Mouse (Mus musculus): ENCODE data around the gene Gpalpp1. TPM values are rescaled to one million over a fixed set of nuclear protein-coding genes. Genes with fewer than 3 reads are reported as not detected.
A peak's percentile ranks its signal among the peaks of the same experiment; 100 is the strongest.

The Gpalpp1 gene
- polyA plus RNA-seq, 1 experiment: 1.1 TPM

DNA sequence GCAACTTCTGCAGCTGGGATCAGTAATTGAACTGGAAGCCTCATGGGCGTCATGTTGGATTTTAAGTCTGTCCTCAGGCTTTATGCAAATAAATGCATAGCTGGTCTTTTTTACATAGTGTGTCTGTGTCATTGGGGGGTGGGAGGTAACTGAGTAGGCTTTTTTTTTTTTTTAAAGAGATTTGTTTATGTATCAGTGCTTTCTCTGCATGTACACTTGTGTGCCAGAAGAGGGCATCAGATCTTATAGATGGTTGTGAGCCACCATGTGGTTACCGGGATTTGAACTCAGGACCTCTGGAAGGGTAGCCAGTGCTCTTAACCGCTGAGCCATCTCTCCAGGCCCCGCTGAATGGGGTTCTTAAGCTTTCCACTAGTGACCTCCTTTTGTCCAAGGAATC lies 24.4 kb upstream of the Gpalpp1 start:
- H3K27me3 ChIP-seq (ENCODE audit: control insufficient read depth, insufficient read depth, low read length): no peaks in the 10 kb centered on the region
- TF ChIP-seq CTCF (IDR thresholded peaks at IDR 0.05; ENCODE audit: extremely low read depth, insufficient read length, insufficient replicate concordance, low read depth, low read length) (no peak), POLR2A (IDR thresholded peaks at IDR 0.05; ENCODE audit: low read depth, low read length) (no peak)
- H3K27ac ChIP-seq (ENCODE audit: insufficient read depth, low read depth, low read length): no peak overlapping the region
- peaks cover 45% of the 10 kb centered on the region for H3K36me3 ChIP-seq (ENCODE audit: control insufficient read depth, insufficient read depth, low read length)
- WGBS: 97% methylated on average over 4 of the region's 4 CpGs
- H3K4me1 ChIP-seq (ENCODE audit: control insufficient read depth, insufficient read depth, insufficient read length, low read length): no peaks in the 10 kb centered on the region
- no peak overlapping the region for H3K4me3 ChIP-seq (ENCODE audit: low read depth, low read length)

DNA sequence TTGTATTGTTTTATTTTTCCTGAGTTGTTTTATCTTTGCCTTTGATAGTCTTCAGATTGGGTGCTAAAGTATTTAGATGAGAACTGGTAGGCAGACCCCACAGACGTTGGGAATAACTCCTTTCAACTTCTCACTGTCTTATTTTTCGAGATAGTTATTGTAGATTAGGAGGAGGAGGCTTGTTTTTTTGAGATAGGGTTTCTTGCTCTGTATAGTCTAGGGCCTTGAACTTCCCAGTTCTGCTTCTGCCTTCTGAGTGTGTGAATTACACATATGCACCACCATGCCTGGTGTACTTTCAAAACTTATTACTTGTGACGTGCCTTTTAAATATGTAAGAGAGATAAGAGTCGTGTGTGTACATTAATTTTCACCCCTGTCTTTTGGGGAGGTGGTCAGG lies 17.6 kb upstream of the Gpalpp1 start:
- no peak for TF ChIP-seq POLR2A (IDR thresholded peaks at IDR 0.05; ENCODE audit: low read depth, low read length)
- no peak for TF ChIP-seq CTCF (IDR thresholded peaks at IDR 0.05; ENCODE audit: extremely low read depth, insufficient read length, insufficient replicate concordance, low read depth, low read length)

DNA sequence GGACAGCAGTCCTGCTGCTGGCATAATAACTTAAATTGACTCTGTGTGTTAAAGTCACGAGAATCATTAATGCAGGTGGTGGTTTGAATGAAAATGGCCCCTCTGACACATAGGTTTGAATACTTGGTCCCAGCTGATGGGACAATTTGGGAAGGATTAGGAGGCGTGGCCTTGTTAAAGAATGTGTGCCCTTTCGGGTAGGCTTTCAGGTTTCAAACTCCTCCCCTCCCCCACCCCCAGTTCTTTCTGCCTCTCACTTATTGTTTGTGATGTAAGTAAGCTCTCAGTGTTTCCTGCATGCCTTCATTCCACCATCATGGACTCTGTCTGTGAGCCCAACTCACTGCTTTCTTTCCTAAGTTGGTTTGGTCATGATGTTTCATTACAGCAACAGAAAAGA lies 16.8 kb upstream of the Gpalpp1 start:
- no peak for TF ChIP-seq CTCF (IDR thresholded peaks at IDR 0.05; ENCODE audit: extremely low read depth, insufficient read length, insufficient replicate concordance, low read depth, low read length)
- no peak for TF ChIP-seq POLR2A (IDR thresholded peaks at IDR 0.05; ENCODE audit: low read depth, low read length)
- no peak overlapping the region for H3K4me3 ChIP-seq (ENCODE audit: low read depth, low read length)
- no peaks in the 10 kb centered on the region for H3K27me3 ChIP-seq (ENCODE audit: control insufficient read depth, insufficient read depth, low read length)
- no peak overlapping the region for H3K27ac ChIP-seq (ENCODE audit: insufficient read depth, low read depth, low read length)
- WGBS: 93% methylated on average over 3 of the region's 3 CpGs
- no peaks in the 10 kb centered on the region for H3K4me1 ChIP-seq (ENCODE audit: control insufficient read depth, insufficient read depth, insufficient read length, low read length)
- H3K36me3 ChIP-seq (ENCODE audit: control insufficient read depth, insufficient read depth, low read length): peaks cover 67% of the 10 kb centered on the region

More for the DNA sequence above, 17.6 kb upstream of the Gpalpp1 start:
- Histone ChIP-seq H3K27ac (ENCODE audit: insufficient read depth, low read depth, low read length) (no peak overlapping the region), H3K4me1 (ENCODE audit: control insufficient read depth, insufficient read depth, insufficient read length, low read length) (no peaks in the 10 kb centered on the region), H3K4me3 (ENCODE audit: low read depth, low read length) (no peak overlapping the region), H3K27me3 (ENCODE audit: control insufficient read depth, insufficient read depth, low read length) (no peaks in the 10 kb centered on the region), H3K36me3 (ENCODE audit: control insufficient read depth, insufficient read depth, low read length) (peaks cover 72% of the 10 kb centered on the region)
- 77% methylated on average over 4 of the region's 4 CpGs for WGBS

DNA sequence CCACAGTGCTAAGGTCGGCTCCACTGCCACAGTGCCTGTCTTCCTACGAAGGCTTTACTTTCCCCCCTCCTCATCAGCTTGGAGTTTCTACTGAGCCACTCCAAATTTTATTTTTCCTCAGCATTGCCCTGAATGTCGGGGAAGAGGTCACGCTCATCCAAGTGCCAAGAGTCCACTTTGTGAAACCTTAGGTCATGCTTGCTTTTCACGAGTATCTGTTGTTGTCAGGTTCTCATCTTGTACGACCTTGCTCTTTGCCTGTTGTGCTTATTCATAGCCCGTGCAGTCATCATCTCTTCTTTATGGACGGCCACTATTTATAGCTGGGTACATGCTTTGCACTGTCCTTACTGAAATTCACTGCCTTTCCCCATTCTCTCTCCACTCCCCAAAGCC lies 12.1 kb upstream of the Gpalpp1 start:
- H3K27ac ChIP-seq (ENCODE audit: insufficient read depth, low read depth, low read length): no peak overlapping the region

DNA sequence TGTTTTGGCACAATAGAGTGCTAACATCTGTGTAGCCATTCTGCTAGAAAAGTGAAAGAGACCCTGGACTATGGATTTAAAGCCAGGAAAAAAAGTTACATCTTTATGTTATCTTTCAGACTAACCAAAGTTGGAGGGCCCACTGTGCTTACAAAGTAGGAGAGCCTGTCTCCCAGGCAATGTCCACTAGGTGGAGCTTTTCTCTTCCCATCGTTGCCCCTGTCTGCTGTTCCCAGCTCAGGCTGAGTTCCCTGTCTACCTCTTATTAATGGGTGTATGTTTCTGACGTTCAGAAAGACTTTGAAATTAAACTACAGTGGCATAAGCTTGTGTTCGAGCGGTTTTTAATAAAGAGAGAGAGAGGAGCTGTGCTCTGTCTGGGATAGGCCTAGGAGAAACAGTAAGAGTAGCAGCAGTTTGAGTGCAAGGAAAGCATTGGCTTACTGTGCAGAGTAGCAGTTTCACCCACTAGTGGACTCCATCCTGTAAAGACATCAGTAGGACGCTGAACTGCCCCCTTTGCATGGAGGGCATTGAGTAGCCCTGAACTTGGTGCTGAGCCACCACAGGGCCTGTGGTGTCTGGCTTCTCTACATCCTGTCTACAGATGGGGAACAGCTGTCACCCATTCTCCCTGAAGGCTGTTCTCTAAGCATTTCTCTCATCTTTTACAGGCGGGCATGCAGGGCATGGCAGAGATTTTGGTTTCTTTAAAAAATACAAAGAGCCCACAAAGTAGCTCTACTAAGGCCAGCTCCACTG lies 11.5 kb upstream of the Gpalpp1 start:
- H3K27me3 ChIP-seq (ENCODE audit: control insufficient read depth, insufficient read depth, low read length): no peaks in the 10 kb centered on the region
- H3K36me3 ChIP-seq (ENCODE audit: control insufficient read depth, insufficient read depth, low read length): peaks cover 41% of the 10 kb centered on the region
- 57% methylated on average over 6 of the region's 6 CpGs for WGBS
- H3K4me3 ChIP-seq (ENCODE audit: low read depth, low read length): no peak overlapping the region
- H3K27ac ChIP-seq (ENCODE audit: insufficient read depth, low read depth, low read length): no peak overlapping the region
- peak; percentile 76; the same call in 1 of the 2 replicates for TF ChIP-seq CTCF (IDR thresholded peaks at IDR 0.05; ENCODE audit: extremely low read depth, insufficient read length, insufficient replicate concordance, low read depth, low read length)
- no peak for TF ChIP-seq POLR2A (IDR thresholded peaks at IDR 0.05; ENCODE audit: low read depth, low read length)
- no peaks in the 10 kb centered on the region for H3K4me1 ChIP-seq (ENCODE audit: control insufficient read depth, insufficient read depth, insufficient read length, low read length)

More for the DNA sequence above, 12.1 kb upstream of the Gpalpp1 start:
- H3K4me1 ChIP-seq (ENCODE audit: control insufficient read depth, insufficient read depth, insufficient read length, low read length): no peaks in the 10 kb centered on the region
- no peaks in the 10 kb centered on the region for H3K27me3 ChIP-seq (ENCODE audit: control insufficient read depth, insufficient read depth, low read length)
- TF ChIP-seq POLR2A (IDR thresholded peaks at IDR 0.05; ENCODE audit: low read depth, low read length) (no peak), CTCF (IDR thresholded peaks at IDR 0.05; ENCODE audit: extremely low read depth, insufficient read length, insufficient replicate concordance, low read depth, low read length) (no peak)
- peaks cover 45% of the 10 kb centered on the region for H3K36me3 ChIP-seq (ENCODE audit: control insufficient read depth, insufficient read depth, low read length)
- H3K4me3 ChIP-seq (ENCODE audit: low read depth, low read length): no peak overlapping the region
- 89% methylated on average over 8 of the region's 8 CpGs for WGBS

DNA sequence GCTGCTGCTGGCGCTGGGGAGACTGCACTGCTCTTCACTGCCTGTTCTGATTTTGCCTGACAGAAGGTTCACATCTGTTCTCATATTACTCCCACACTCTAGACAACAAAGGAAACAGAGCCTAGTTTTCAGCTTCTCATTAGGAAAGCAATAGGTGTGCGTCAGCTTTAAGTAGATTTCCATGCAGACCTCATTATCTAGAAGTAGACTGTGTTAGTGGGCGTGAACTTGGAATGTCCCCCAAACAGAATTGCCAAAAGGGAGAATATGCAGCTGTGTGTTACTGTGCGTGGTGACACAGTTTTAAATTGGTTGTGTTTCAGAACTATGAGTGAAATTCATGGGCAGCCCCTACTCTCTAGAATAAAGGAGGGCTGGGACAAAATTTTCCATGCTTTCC lies 9.9 kb upstream of the Gpalpp1 start:
- peaks cover 33% of the 10 kb centered on the region for H3K36me3 ChIP-seq (ENCODE audit: control insufficient read depth, insufficient read depth, low read length)
- 86% methylated on average over 4 of the region's 4 CpGs for WGBS
- H3K4me3 ChIP-seq (ENCODE audit: low read depth, low read length): no peak overlapping the region
- H3K27ac ChIP-seq (ENCODE audit: insufficient read depth, low read depth, low read length): no peak overlapping the region
- no peaks in the 10 kb centered on the region for H3K4me1 ChIP-seq (ENCODE audit: control insufficient read depth, insufficient read depth, insufficient read length, low read length)
- TF ChIP-seq POLR2A (IDR thresholded peaks at IDR 0.05; ENCODE audit: low read depth, low read length) (no peak), CTCF (IDR thresholded peaks at IDR 0.05; ENCODE audit: extremely low read depth, insufficient read length, insufficient replicate concordance, low read depth, low read length) (no peak)
- no peaks in the 10 kb centered on the region for H3K27me3 ChIP-seq (ENCODE audit: control insufficient read depth, insufficient read depth, low read length)

DNA sequence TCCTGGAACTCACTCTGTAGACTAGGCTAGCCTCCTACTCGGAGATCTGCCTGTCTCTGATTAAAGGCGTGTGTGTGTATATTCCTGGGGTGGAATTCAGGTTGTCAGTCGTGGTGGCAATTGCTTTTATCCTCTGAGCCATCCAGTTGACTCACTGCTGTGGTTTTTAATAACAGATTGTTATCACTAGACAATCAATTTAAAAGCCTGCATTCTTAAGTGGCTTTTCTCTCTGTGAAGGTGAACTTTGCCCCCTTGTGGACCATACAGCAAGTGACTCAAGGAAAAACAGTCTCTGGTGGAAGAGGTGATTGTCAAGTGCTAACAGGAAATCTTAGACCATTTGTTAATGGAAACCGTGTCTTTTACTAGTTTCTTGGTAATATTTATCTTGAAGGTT lies 8.4 kb upstream of the Gpalpp1 start:
- Histone ChIP-seq H3K36me3 (ENCODE audit: control insufficient read depth, insufficient read depth, low read length) (peaks cover 33% of the 10 kb centered on the region), H3K27ac (ENCODE audit: insufficient read depth, low read depth, low read length) (no peak overlapping the region), H3K4me3 (ENCODE audit: low read depth, low read length) (no peak overlapping the region), H3K27me3 (ENCODE audit: control insufficient read depth, insufficient read depth, low read length) (no peaks in the 10 kb centered on the region), H3K4me1 (ENCODE audit: control insufficient read depth, insufficient read depth, insufficient read length, low read length) (no peaks in the 10 kb centered on the region)
- WGBS: 24% methylated on average over 4 of the region's 4 CpGs
- TF ChIP-seq CTCF (IDR thresholded peaks at IDR 0.05; ENCODE audit: extremely low read depth, insufficient read length, insufficient replicate concordance, low read depth, low read length) (no peak), POLR2A (IDR thresholded peaks at IDR 0.05; ENCODE audit: low read depth, low read length) (no peak)
